Comparison of ENCODE assay signal across 28 mouse cellular contexts in the genomic region with DNA sequence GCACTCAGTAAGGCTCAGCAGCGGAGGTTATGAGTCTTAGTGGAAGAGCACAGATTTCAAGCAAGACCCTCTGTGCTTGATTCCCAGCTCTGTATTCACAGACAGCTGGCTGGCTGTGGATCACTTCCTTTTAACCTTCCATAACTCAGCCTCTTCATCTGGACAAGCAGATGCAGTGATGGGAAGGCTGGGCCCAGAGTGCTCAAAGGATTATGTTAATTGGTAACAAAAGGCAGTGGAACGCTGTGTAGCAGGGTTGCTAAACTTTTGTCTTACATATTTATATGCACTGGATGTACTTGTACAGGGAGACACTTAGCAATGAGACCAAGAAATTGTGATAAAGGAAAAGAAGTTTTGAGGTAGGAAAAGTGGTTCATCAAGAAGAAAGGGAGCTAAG. TPM values are rescaled to one million over a fixed set of nuclear protein-coding genes. Genes with fewer than 3 reads are reported as not detected.
DNase-seq lines count a peak whose midpoint lies in the region; ATAC-seq and TF ChIP-seq lines count a peak whose summit lies in the region.
"Had no signal": no experiment of that assay in that cellular context is flagged by ENCODE, and none has a peak within 500 bp of the region (broad histone marks: within the 10 kb centered on the region; RNA-seq: fewer than 3 reads in every experiment).

No protein-coding gene starts in this region.

- peak; percentile 2 for DNase-seq in limb, embryonic 14.5 days (ENCODE audit: low spot score)
- no peak for DNase-seq in limb, embryonic 10.5 days (ENCODE audit: low spot score)
- peak; percentile 20 for DNase-seq in neural tube, embryonic 11.5 days (ENCODE audit: low spot score)
- peak; percentile 16 for DNase-seq in mesoderm, embryonic 11.5 days (ENCODE audit: low read depth, low spot score)
- no peak for DNase-seq in spleen, postnatal 4 days (ENCODE audit: low spot score in 2 of 2)
- DNase-seq: adrenal gland, postnatal 36 days; B cell, adult 2 months; cerebellum, adult 8-10 months; cerebellum, postnatal 25 days; gastrocnemius, postnatal 14 days; heart, postnatal 14 days; kidney, adult 9 months; kidney, postnatal 10 days; layer of hippocampus, postnatal 36 days; left cerebral cortex, postnatal 4 days; liver; lung, adult 2 months; lung, postnatal 10 days had no signal

- no peaks in the 10 kb centered on the region for H3K9me3 ChIP-seq in limb, embryonic 14.5 days (ENCODE audit: control insufficient read depth, low read length)
- no peaks in the 10 kb centered on the region for H3K9me3 ChIP-seq in limb, embryonic 10.5 days (replicated peaks)
- no peaks in the 10 kb centered on the region for H3K9me3 ChIP-seq in neural tube, embryonic 11.5 days (ENCODE audit: control insufficient read depth, low read length)
- H3K9me3 ChIP-seq in neural tube, embryonic 15.5 days (replicated peaks): no peaks in the 10 kb centered on the region
- H3K9me3 ChIP-seq: hindbrain, embryonic 10.5 days had no signal

- no peak overlapping the region for H3K4me3 ChIP-seq in limb, embryonic 14.5 days (replicated peaks; ENCODE audit: low read length)
- H3K4me3 ChIP-seq in limb, embryonic 10.5 days: no peak overlapping the region
- H3K4me3 ChIP-seq in neural tube, embryonic 11.5 days (ENCODE audit: low read depth, low read length): no peak overlapping the region
- H3K4me3 ChIP-seq in neural tube, embryonic 15.5 days (replicated peaks): no peak overlapping the region
- H3K4me3 ChIP-seq: hindbrain, embryonic 10.5 days; myocyte had no signal

- no peaks in the 10 kb centered on the region for H3K27me3 ChIP-seq in limb, embryonic 14.5 days (ENCODE audit: control insufficient read depth, insufficient read depth, low read length)
- no peaks in the 10 kb centered on the region for H3K27me3 ChIP-seq in limb, embryonic 10.5 days (ENCODE audit: low read depth, poor library complexity, severe bottlenecking)
- no peaks in the 10 kb centered on the region for H3K27me3 ChIP-seq in neural tube, embryonic 11.5 days (ENCODE audit: control insufficient read depth, insufficient read depth, low read length)
- H3K27me3 ChIP-seq in neural tube, embryonic 15.5 days (replicated peaks): no peaks in the 10 kb centered on the region

- 50% methylated on average over 2 of the region's 2 CpGs for WGBS in limb, embryonic 14.5 days
- 63% methylated on average over 2 of the region's 2 CpGs for WGBS in limb, embryonic 10.5 days
- 59% methylated on average over 2 of the region's 2 CpGs for WGBS in neural tube, embryonic 11.5 days
- 38% methylated on average over 2 of the region's 2 CpGs for whole genome bisulfite sequencing in neural tube, embryonic 15.5 days

- peaks cover 4% of the 10 kb centered on the region; the same call in 1 of the 2 replicates for H3K4me1 ChIP-seq in limb, embryonic 14.5 days (ENCODE audit: control insufficient read depth, insufficient read depth, low read length)
- no peaks in the 10 kb centered on the region for H3K4me1 ChIP-seq in limb, embryonic 10.5 days
- H3K4me1 ChIP-seq in neural tube, embryonic 11.5 days (ENCODE audit: control insufficient read depth, insufficient read depth, low read length): no peaks in the 10 kb centered on the region
- peaks cover 7% of the 10 kb centered on the region; the same call in 1 of the 2 replicates for H3K4me1 ChIP-seq in neural tube, embryonic 15.5 days

- no peak overlapping the region for H3K4me2 ChIP-seq in limb, embryonic 14.5 days (replicated peaks; ENCODE audit: low read depth, low read length, severe bottlenecking)
- H3K4me2 ChIP-seq in neural tube, embryonic 11.5 days (ENCODE audit: low read depth): no peak overlapping the region
- H3K4me2 ChIP-seq in neural tube, embryonic 15.5 days: no peak overlapping the region

- TF ChIP-seq POLR2A in limb, embryonic 14.5 days (IDR thresholded peaks at IDR 0.05; ENCODE audit: borderline replicate concordance, extremely low read depth, insufficient read depth, insufficient read length): no peak

- H3K9ac ChIP-seq in limb, embryonic 14.5 days (ENCODE audit: low read depth, low read length, severe bottlenecking): no peak overlapping the region
- H3K9ac ChIP-seq in neural tube, embryonic 11.5 days (ENCODE audit: low read length): no peak overlapping the region
- H3K9ac ChIP-seq in neural tube, embryonic 15.5 days (replicated peaks): no peak overlapping the region
- H3K9ac ChIP-seq: liver, embryonic 14.5 days had no signal

- no peak for ATAC-seq in limb, embryonic 14.5 days (ENCODE audit: low FRiP score, low read depth)
- ATAC-seq in neural tube, embryonic 11.5 days (ENCODE audit: insufficient read depth, low FRiP score, low TSS enrichment): peak; percentile 55; the same call in 1 of the 2 replicates
- ATAC-seq in neural tube, embryonic 15.5 days (ENCODE audit: low FRiP score): no peak
- ATAC-seq: forebrain, embryonic 14.5 days; intestine, postnatal 0 days had no signal

- H3K27ac ChIP-seq in limb, embryonic 14.5 days (replicated peaks; ENCODE audit: low read depth, low read length): no peak overlapping the region
- no peak overlapping the region for H3K27ac ChIP-seq in limb, embryonic 10.5 days
- no peak overlapping the region for H3K27ac ChIP-seq in neural tube, embryonic 11.5 days (ENCODE audit: low read depth, low read length)
- no peak overlapping the region for H3K27ac ChIP-seq in neural tube, embryonic 15.5 days (replicated peaks)
- H3K27ac ChIP-seq: hindbrain, embryonic 10.5 days; liver, embryonic 14.5 days; macrophage had no signal

- H3K36me3 ChIP-seq in limb, embryonic 14.5 days (ENCODE audit: control insufficient read depth, insufficient read depth, low read length): no peaks in the 10 kb centered on the region
- no peaks in the 10 kb centered on the region for H3K36me3 ChIP-seq in limb, embryonic 10.5 days
- H3K36me3 ChIP-seq in neural tube, embryonic 11.5 days (ENCODE audit: control insufficient read depth, insufficient read depth, low read length): no peaks in the 10 kb centered on the region
- no peaks in the 10 kb centered on the region for H3K36me3 ChIP-seq in neural tube, embryonic 15.5 days
- H3K36me3 ChIP-seq: hindbrain, embryonic 10.5 days had no signal

RNA-seq across cellular contexts. Expression of a gene that starts 17.6 kb away (rescaled TPM):
- polyA plus RNA-seq in limb, embryonic 14.5 days (2012; rRNA removed): 0.04 TPM in 1 of 2 replicates, not detected in the other
- 0.37 TPM in 1 of 2 replicates, not detected in the other for polyA plus RNA-seq in limb, embryonic 14.5 days (2014; fragmentation: Nextera tagmentation; extraction: Ambion mirVana)
- not detected in 2 replicates for polyA plus RNA-seq in limb, embryonic 10.5 days (2016; fragmentation: Nextera tagmentation; extraction: Ambion mirVana)
- not detected in 2 replicates for polyA plus RNA-seq in neural tube, embryonic 11.5 days (2014; fragmentation: Nextera tagmentation; extraction: Ambion mirVana)
- polyA plus RNA-seq in neural tube, embryonic 15.5 days (2015; fragmentation: Nextera tagmentation; extraction: Ambion mirVana): 0.33 and 0.60 TPM in 2 replicates
- polyA plus RNA-seq: heart, embryonic 14.5 days; intestine, postnatal 0 days; large intestine, adult 2 months; liver, embryonic 14.5 days; macrophage; myocyte; stomach, embryonic 14.5 days had no signal

Comparison
In these comparisons a context has a peak if more than half of its experiments do, and no peak if none do; other contexts are left out.
1. DNase-seq: peak in limb, embryonic 14.5 days (single experiment), neural tube, embryonic 11.5 days (single experiment) and mesoderm, embryonic 11.5 days (single experiment); none in limb, embryonic 10.5 days (single experiment) and spleen, postnatal 4 days (0 of 2).